Mouse (Mus musculus): ENCODE measurements at regions not wholly inside any gene's neighbourhood (a gene's known extent, or its start where the extent isn't known, plus 50 kb on each side); places are given as distances from the start of the nearest gene placed in this dataset.
"Not testable (repeated sequence)": the region's sequence is repeated elsewhere in the genome, so short reads cannot be mapped to it uniquely, and the experiment has no call there.

GRCm38 (mm10) chr7:111969198-111969887 lies 54.0 kb upstream of the Usp47 start:
- DNase-seq: peak; percentile 80

GRCm38 (mm10) chr7:111968261-111968660 lies 55.0 kb upstream of the Usp47 start:
- DNase-seq: no peak

GRCm38 (mm10) chr7:111966716-111967115 lies 56.6 kb upstream of the Usp47 start:
- DNase-seq: peak; percentile 8

GRCm38 (mm10) chr7:111963969-111964368 lies 59.3 kb upstream of the Usp47 start:
- DNase-seq: no peak

GRCm38 (mm10) chr7:111959977-111960376 lies 63.3 kb upstream of the Usp47 start:
- no peak for DNase-seq

GRCm38 (mm10) chr7:111956671-111957070 lies 66.6 kb upstream of the Usp47 start:
- DNase-seq: no peak

GRCm38 (mm10) chr7:111939631-111940030 lies 83.7 kb upstream of the Usp47 start:
- no peak for DNase-seq

- no peak for DNase-seq
Observed at GRCm38 (mm10) chr7:111937547-111937946, 85.8 kb upstream of the Usp47 start.

GRCm38 (mm10) chr7:111937102-111937501 lies 86.2 kb upstream of the Usp47 start:
- no peak for DNase-seq

GRCm38 (mm10) chr7:111932725-111933124 lies 90.6 kb upstream of the Usp47 start:
- DNase-seq: no peak

- no peak for DNase-seq
Observed at GRCm38 (mm10) chr7:111919961-111920360, 103.3 kb upstream of the Usp47 start.

GRCm38 (mm10) chr7:111903741-111904231 lies 119.5 kb upstream of the Usp47 start:
- no peak for DNase-seq

GRCm38 (mm10) chr7:111897016-111897415 lies 117.2 kb upstream of the Galnt18 start:
- DNase-seq: no peak

- peak; percentile 76 for DNase-seq
Observed at GRCm38 (mm10) chr7:111896255-111896654, 116.5 kb upstream of the Galnt18 start.

GRCm38 (mm10) chr7:111882991-111883390 lies 103.2 kb upstream of the Galnt18 start:
- no peak for DNase-seq

- no peak for DNase-seq
Observed at GRCm38 (mm10) chr7:111880067-111880675, 100.4 kb upstream of the Galnt18 start.

- no peak for DNase-seq
Observed at GRCm38 (mm10) chr7:111877591-111877990, 97.8 kb upstream of the Galnt18 start.

- no peak for DNase-seq
Observed at GRCm38 (mm10) chr7:111875949-111876348, 96.2 kb upstream of the Galnt18 start.

GRCm38 (mm10) chr7:111869337-111869736 lies 89.6 kb upstream of the Galnt18 start:
- DNase-seq: no peak

GRCm38 (mm10) chr7:111863035-111863434 lies 83.3 kb upstream of the Galnt18 start:
- no peak for DNase-seq

- not testable (repeated sequence) for DNase-seq
Observed at GRCm38 (mm10) chr7:111858291-111858690, 78.5 kb upstream of the Galnt18 start.

- no peak for DNase-seq
Observed at GRCm38 (mm10) chr7:111856977-111857376, 77.2 kb upstream of the Galnt18 start.

- DNase-seq: no peak
Observed at GRCm38 (mm10) chr7:111855309-111855708, 75.5 kb upstream of the Galnt18 start.

- DNase-seq: no peak
Observed at GRCm38 (mm10) chr7:111846417-111846816, 66.6 kb upstream of the Galnt18 start.

GRCm38 (mm10) chr7:111843715-111844114 lies 63.9 kb upstream of the Galnt18 start:
- no peak for DNase-seq
